Mouse (Mus musculus) liver, adult 2 months (tissue): Measurements from ENCODE around the gene Napsa. TPM values are rescaled to one million over a fixed set of nuclear protein-coding genes. Genes with fewer than 3 reads are reported as not detected.

ENCODE experiments used
- DNase-seq: peaks from one replicate; pipeline ENCODE4 v3.0.0-alpha.2; 2011; ENCODE audit warnings: low read depth, low spot score; ENCODE audit errors: extremely low read depth
- H3K27ac ChIP-seq: fragments of 200-500 bp; replicated peaks from 2 replicates; pipeline ENCODE4 v1.5.1; 2012; ENCODE audit warnings: low read depth, mild to moderate bottlenecking, control low read depth, inconsistent platforms, low read length; ENCODE audit not compliant: insufficient read depth
- H3K27me3 ChIP-seq: fragments of 200-500 bp; 2 replicates; pipeline ENCODE4 v1.6.1; 2012; ENCODE audit warnings: mild to moderate bottlenecking, moderate library complexity, low read length, inconsistent platforms; ENCODE audit not compliant: control insufficient read depth, insufficient read depth
- H3K36me3 ChIP-seq: fragments of 200-500 bp; 2 replicates; pipeline ENCODE4 v1.6.1; 2012; ENCODE audit warnings: low read length, inconsistent platforms; ENCODE audit not compliant: control insufficient read depth, insufficient read depth
- H3K4me1 ChIP-seq: fragments of 200-500 bp; 2 replicates; pipeline ENCODE4 v1.6.1; 2011; ENCODE audit warnings: low read length; ENCODE audit not compliant: control insufficient read depth, insufficient read depth
- H3K4me3 ChIP-seq: fragments of 200-500 bp; 2 replicates; pipeline ENCODE4 v1.5.1; 2011; ENCODE audit warnings: low read depth, mild to moderate bottlenecking, control low read depth, low read length, moderate library complexity; ENCODE audit not compliant: insufficient read depth
- H3K79me2 ChIP-seq: fragments of 200-500 bp; 2 replicates; pipeline ENCODE4 v1.6.1; 2012; ENCODE audit warnings: inconsistent platforms, mild to moderate bottlenecking, low read length, moderate library complexity; ENCODE audit not compliant: control insufficient read depth, insufficient read depth
- H3K9ac ChIP-seq: fragments of 200-500 bp; 2 replicates; pipeline ENCODE4 v1.6.1; 2012; ENCODE audit warnings: low read depth, mild to moderate bottlenecking, control low read depth, inconsistent platforms, low read length
- CTCF ChIP-seq: fragments of 200-500 bp; IDR thresholded peaks from 2 replicates; pipeline ENCODE4 v1.5.1; 2011; ENCODE audit warnings: low read depth, low read length, control low read depth
- POLR2A ChIP-seq: fragments of 200-500 bp; IDR thresholded peaks from 2 replicates; pipeline ENCODE4 v1.6.1; 2011; ENCODE audit warnings: low read length, control low read depth; ENCODE audit not compliant: insufficient read depth; ENCODE audit errors: extremely low read depth
- WGBS: fragments of 180-500 bp; shearing (Covaris S2); methylation state at CpG from one replicate; pipeline ENCODE4 v1.1.7; 2018; 5-methylcytosine and 5-hydroxymethylcytosine counted together
- polyA plus RNA-seq: library from polyadenylated mRNA; depleted of rRNA; stranded (reverse); fragments of >200 nt; gene quantifications from 2 replicates; pipeline ENCODE4 v1.2.3, GENCODE M21; 2012; rRNA removed
- total RNA-seq: library from RNA; depleted of rRNA; stranded (reverse); fragments of >200 nt; gene quantifications from 2 replicates; pipeline ENCODE4 v1.2.3, GENCODE M21; 2014; rRNA removed

The Napsa gene
- total and polyA plus RNA-seq, 2 experiments = 0.65 to 1.7 TPM

- TF ChIP-seq POLR2A (no peak), CTCF (no peak)
- no peak for DNase-seq
- no peak overlapping the region for H3K4me3 ChIP-seq
- H3K36me3 ChIP-seq = peaks cover 2% of the 10 kb centered on the region; the same call in 1 of the 2 replicates
- H3K27ac ChIP-seq = no peak overlapping the region
- H3K27me3 ChIP-seq = no peaks in the 10 kb centered on the region
- H3K4me1 ChIP-seq = no peaks in the 10 kb centered on the region
- H3K79me2 ChIP-seq = no peaks in the 10 kb centered on the region
- 69% methylated on average over 13 of the region's 13 CpGs for WGBS
- no peak overlapping the region for H3K9ac ChIP-seq
These were observed 60.5 kb downstream of the Napsa start for GRCm38 (mm10) chr7:44632676-44633075.

- no peaks in the 10 kb centered on the region for H3K27me3 ChIP-seq
- H3K9ac ChIP-seq = no peak overlapping the region
- no peak overlapping the region for H3K27ac ChIP-seq
- H3K36me3 ChIP-seq = no peaks in the 10 kb centered on the region; the same call in 1 of the 2 replicates
- H3K79me2 ChIP-seq = no peaks in the 10 kb centered on the region
- H3K4me3 ChIP-seq = no peak overlapping the region
- WGBS = 65% methylated on average over 15 of the region's 15 CpGs
- DNase-seq = no peak
- no peaks in the 10 kb centered on the region for H3K4me1 ChIP-seq
- TF ChIP-seq CTCF (peak; percentile 46), POLR2A (no peak)
These were observed 61.2 kb downstream of the Napsa start for GRCm38 (mm10) chr7:44633407-44633806.

Other genes with a start within 250 kb of the Napsa start
- 1.4 and 2.6 TPM in 2 replicates for gene Syt3, start 188.3 kb upstream of the Napsa start, total RNA-seq
- 4.9 and 7.1 TPM in 2 replicates for gene Syt3, start 188.3 kb upstream of the Napsa start, polyA plus RNA-seq
- not detected in 2 replicates for gene 1700008O03Rik, start 186.6 kb upstream of the Napsa start, total RNA-seq
- gene 1700008O03Rik, start 186.6 kb upstream of the Napsa start, polyA plus RNA-seq = 0.22 and 0.27 TPM in 2 replicates
- 0.07 TPM in 1 of 2 replicates, not detected in the other for gene Lrrc4b, start 143.4 kb upstream of the Napsa start, total RNA-seq
- gene Lrrc4b, start 143.4 kb upstream of the Napsa start, polyA plus RNA-seq = not detected in 2 replicates
- gene Aspdh, start 107.0 kb upstream of the Napsa start, total RNA-seq = 146 and 158 TPM in 2 replicates
- 537 and 608 TPM in 2 replicates for gene Aspdh, start 107.0 kb upstream of the Napsa start, polyA plus RNA-seq
- gene Josd2, start 104.4 kb upstream of the Napsa start, total RNA-seq = 25.5 and 27.1 TPM in 2 replicates
- gene Josd2, start 104.4 kb upstream of the Napsa start, polyA plus RNA-seq = 99.7 and 206 TPM in 2 replicates
- gene Emc10, start 75.9 kb upstream of the Napsa start, total RNA-seq = 29.7 and 40.5 TPM in 2 replicates
- gene Emc10, start 75.9 kb upstream of the Napsa start, polyA plus RNA-seq = 227 and 287 TPM in 2 replicates
- 1.7 and 1.8 TPM in 2 replicates for gene Fam71e1, start 75.8 kb upstream of the Napsa start, total RNA-seq
- 4.1 and 4.7 TPM in 2 replicates for gene Fam71e1, start 75.8 kb upstream of the Napsa start, polyA plus RNA-seq
- 0.55 TPM in 1 of 2 replicates, not detected in the other for gene Mybpc2, start 47.7 kb upstream of the Napsa start, total RNA-seq
- gene Mybpc2, start 47.7 kb upstream of the Napsa start, polyA plus RNA-seq = not detected in 2 replicates
- gene Spib, start 40.3 kb upstream of the Napsa start, total RNA-seq = 0.18 and 0.81 TPM in 2 replicates
- gene Spib, start 40.3 kb upstream of the Napsa start, polyA plus RNA-seq = 0.56 and 1.9 TPM in 2 replicates
- 2.4 and 4.0 TPM in 2 replicates for gene Pold1, start 23.5 kb upstream of the Napsa start, total RNA-seq
- gene Pold1, start 23.5 kb upstream of the Napsa start, polyA plus RNA-seq = 5.2 and 6.5 TPM in 2 replicates
- 21.6 and 30.8 TPM in 2 replicates for gene Nr1h2, start 18.4 kb upstream of the Napsa start, total RNA-seq
- gene Nr1h2, start 18.4 kb upstream of the Napsa start, polyA plus RNA-seq = 74.9 and 80.3 TPM in 2 replicates
- gene Kcnc3, start 18.3 kb downstream of the Napsa start, total RNA-seq = 0.37 and 1.2 TPM in 2 replicates
- 4.6 and 5.3 TPM in 2 replicates for gene Kcnc3, start 18.3 kb downstream of the Napsa start, polyA plus RNA-seq
- 7.0 and 8.0 TPM in 2 replicates for gene Myh14, start 98.5 kb downstream of the Napsa start, total RNA-seq
- 5.6 and 6.0 TPM in 2 replicates for gene Myh14, start 98.5 kb downstream of the Napsa start, polyA plus RNA-seq
- gene Izumo2, start 136.4 kb downstream of the Napsa start, total RNA-seq = not detected in 2 replicates
- not detected in 2 replicates for gene Izumo2, start 136.4 kb downstream of the Napsa start, polyA plus RNA-seq
- 8.6 and 12.7 TPM in 2 replicates for gene Vrk3, start 176.0 kb downstream of the Napsa start, total RNA-seq
- 31.4 and 34.3 TPM in 2 replicates for gene Vrk3, start 176.0 kb downstream of the Napsa start, polyA plus RNA-seq
- gene Zfp473, start 178.7 kb downstream of the Napsa start, total RNA-seq = 0.07 and 0.28 TPM in 2 replicates
- 0.04 TPM in 1 of 2 replicates, not detected in the other for gene Zfp473, start 178.7 kb downstream of the Napsa start, polyA plus RNA-seq
- gene Nup62, start 243.7 kb downstream of the Napsa start, total RNA-seq = 4.0 and 5.4 TPM in 2 replicates
- 20.4 and 20.6 TPM in 2 replicates for gene Nup62, start 243.7 kb downstream of the Napsa start, polyA plus RNA-seq
- 0.60 and 0.65 TPM in 2 replicates for gene Il4i1, start 244.0 kb downstream of the Napsa start, total RNA-seq
- gene Il4i1, start 244.0 kb downstream of the Napsa start, polyA plus RNA-seq = 0.85 and 1.7 TPM in 2 replicates
- 22.9 and 43.9 TPM in 2 replicates for gene Atf5, start 244.3 kb downstream of the Napsa start, total RNA-seq
- 727 and 964 TPM in 2 replicates for gene Atf5, start 244.3 kb downstream of the Napsa start, polyA plus RNA-seq